Comparison of ENCODE assay signal across 9 mouse cellular contexts in the genomic region with DNA sequence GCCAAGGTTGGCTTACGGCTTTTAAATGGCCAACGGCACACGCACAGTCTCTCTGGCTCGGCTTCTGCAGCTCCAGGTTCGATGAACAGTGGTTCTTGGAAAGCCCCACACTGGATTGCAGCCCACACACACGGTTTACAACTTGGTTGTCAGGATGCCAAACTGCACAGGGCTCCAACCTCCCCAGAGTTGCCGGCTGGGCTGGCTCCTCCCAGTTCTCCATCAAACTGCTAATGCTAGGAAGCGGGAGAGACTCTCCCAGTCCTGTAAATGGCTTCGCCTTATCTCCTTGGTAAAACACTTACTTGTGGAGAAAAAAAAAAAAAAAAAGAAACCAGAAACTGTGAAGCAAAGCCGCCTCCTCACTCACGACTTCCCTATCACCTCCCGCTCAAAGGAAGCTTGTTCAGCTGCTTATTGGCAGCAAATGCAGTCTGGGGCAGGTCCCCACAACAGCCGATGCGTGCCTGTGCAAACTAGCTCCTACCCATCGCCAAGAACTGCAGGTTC.
DNase-seq lines count a peak whose midpoint lies in the region; ATAC-seq and TF ChIP-seq lines count a peak whose summit lies in the region.
"Had no signal": no experiment of that assay in that cellular context is flagged by ENCODE, and none has a peak within 500 bp of the region (broad histone marks: within the 10 kb centered on the region; RNA-seq: fewer than 3 reads in every experiment).

No protein-coding gene starts in this region.

- H3K36me3 ChIP-seq in liver, adult 2 months (ENCODE audit: control insufficient read depth, insufficient read depth, low read length) = no peaks in the 10 kb centered on the region
- no peaks in the 10 kb centered on the region for H3K36me3 ChIP-seq in liver, embryonic 12.5 days
- H3K36me3 ChIP-seq in kidney, embryonic 15.5 days = no peaks in the 10 kb centered on the region
- H3K36me3 ChIP-seq in lung, embryonic 15.5 days = no peaks in the 10 kb centered on the region

- DNase-seq in liver, adult 2 months (ENCODE audit: extremely low read depth, low read depth, low spot score) = peak; percentile 87
- DNase-seq in cerebellum, postnatal 25 days = peak; percentile 51 to 61
- DNase-seq in heart, adult 8-10 months (ENCODE audit: low spot score) = peak; percentile 84
- peak; percentile 77 for DNase-seq in skeletal muscle tissue, adult 2 months (ENCODE audit: low read depth, low spot score)
- no peak for DNase-seq in thymus, postnatal 36 days

- no peak for ATAC-seq in liver, embryonic 12.5 days
- 0 out of 2 replicates have a peak, but pooled peaks have one; percentile 57 for ATAC-seq in kidney, embryonic 15.5 days (replicated peaks; ENCODE audit: low FRiP score)
- peak; percentile 87 for ATAC-seq in lung, embryonic 15.5 days (ENCODE audit: borderline replicate concordance, extremely low read depth, low FRiP score, low TSS enrichment)

- H3K4me3 ChIP-seq in liver, adult 2 months (ENCODE audit: insufficient read depth, low read depth, low read length) = no peak overlapping the region
- H3K4me3 ChIP-seq in liver, embryonic 12.5 days = no peak overlapping the region
- H3K4me3 ChIP-seq in kidney, embryonic 15.5 days (replicated peaks) = 0 out of 2 replicates have a peak overlapping the region, but pooled peaks have one; percentile 12
- 0 out of 2 replicates have a peak overlapping the region, but pooled peaks have one; percentile 6 for H3K4me3 ChIP-seq in lung, embryonic 15.5 days

- WGBS in liver, adult 2 months = 19% methylated on average over 15 of the region's 15 CpGs
- 27% methylated on average over 15 of the region's 15 CpGs for WGBS in liver, embryonic 12.5 days (ENCODE audit: insufficient replicate concordance)
- 13% methylated on average over 15 of the region's 15 CpGs for WGBS in kidney, embryonic 15.5 days
- 14% methylated on average over 15 of the region's 15 CpGs for WGBS in lung, embryonic 15.5 days

- no peaks in the 10 kb centered on the region for H3K79me2 ChIP-seq in liver, adult 2 months (ENCODE audit: control insufficient read depth, insufficient read depth, low read length)

- peaks cover 8% of the 10 kb centered on the region for H3K4me1 ChIP-seq in liver, adult 2 months (ENCODE audit: control insufficient read depth, insufficient read depth, low read length)
- H3K4me1 ChIP-seq in liver, embryonic 12.5 days = peaks cover 4% of the 10 kb centered on the region; the same call in 1 of the 2 replicates
- H3K4me1 ChIP-seq in kidney, embryonic 15.5 days = peaks cover 28% of the 10 kb centered on the region
- H3K4me1 ChIP-seq in lung, embryonic 15.5 days = peaks cover 15% of the 10 kb centered on the region

- H3K27ac ChIP-seq in liver, adult 2 months (replicated peaks; ENCODE audit: insufficient read depth, low read depth, low read length) = 0 out of 2 replicates have a peak overlapping the region, but pooled peaks have one; percentile 13
- H3K27ac ChIP-seq in liver, embryonic 12.5 days = no peak overlapping the region
- no peak overlapping the region for H3K27ac ChIP-seq in kidney, embryonic 15.5 days
- H3K27ac ChIP-seq in lung, embryonic 15.5 days = 0 out of 2 replicates have a peak overlapping the region, but pooled peaks have one; percentile 39
- H3K27ac ChIP-seq: macrophage had no signal

- no peak overlapping the region for H3K4me2 ChIP-seq in liver, embryonic 12.5 days
- H3K4me2 ChIP-seq in kidney, embryonic 15.5 days = peak overlapping the region; percentile 43
- peak overlapping the region; percentile 39 for H3K4me2 ChIP-seq in lung, embryonic 15.5 days

- H3K9ac ChIP-seq in liver, adult 2 months (ENCODE audit: low read depth, low read length) = peak overlapping the region; percentile 16; the same call in 1 of the 2 replicates
- H3K9ac ChIP-seq in liver, embryonic 12.5 days = no peak overlapping the region
- no peak overlapping the region for H3K9ac ChIP-seq in kidney, embryonic 15.5 days
- H3K9ac ChIP-seq in lung, embryonic 15.5 days = no peak overlapping the region

- H3K9me3 ChIP-seq in liver, embryonic 12.5 days (replicated peaks) = no peaks in the 10 kb centered on the region
- H3K9me3 ChIP-seq in kidney, embryonic 15.5 days (replicated peaks) = no peaks in the 10 kb centered on the region
- no peaks in the 10 kb centered on the region for H3K9me3 ChIP-seq in lung, embryonic 15.5 days

- TF ChIP-seq POLR2A in liver, adult 2 months (IDR thresholded peaks at IDR 0.05; ENCODE audit: extremely low read depth, insufficient read depth, low read length) = no peak

- TF ChIP-seq CTCF in liver, adult 2 months (IDR thresholded peaks at IDR 0.05; ENCODE audit: low read depth, low read length) = no peak

- no peaks in the 10 kb centered on the region for H3K27me3 ChIP-seq in liver, adult 2 months (ENCODE audit: control insufficient read depth, insufficient read depth, low read length)
- H3K27me3 ChIP-seq in liver, embryonic 12.5 days (replicated peaks) = 0 out of 2 replicates have a peak, but pooled peaks cover 5% of the 10 kb centered on the region
- H3K27me3 ChIP-seq in kidney, embryonic 15.5 days = no peaks in the 10 kb centered on the region; the same call in 1 of the 2 replicates
- H3K27me3 ChIP-seq in lung, embryonic 15.5 days = no peaks in the 10 kb centered on the region

Comparison
In these comparisons a context has a peak if more than half of its experiments do, and no peak if none do; other contexts are left out.
1. H3K27ac ChIP-seq: peak in liver, adult 2 months (single experiment) and lung, embryonic 15.5 days (single experiment); none in liver, embryonic 12.5 days (single experiment) and kidney, embryonic 15.5 days (single experiment).
2. DNase-seq: peak in liver, adult 2 months (single experiment), cerebellum, postnatal 25 days (2 of 2), heart, adult 8-10 months (single experiment) and skeletal muscle tissue, adult 2 months (single experiment); none in thymus, postnatal 36 days (0 of 2).
3. H3K4me3 ChIP-seq: peak in kidney, embryonic 15.5 days (single experiment) and lung, embryonic 15.5 days (single experiment); none in liver, adult 2 months (single experiment) and liver, embryonic 12.5 days (single experiment).